Mouse (Mus musculus) limb, embryonic 14.5 days (tissue): ENCODE data around the gene Lamb2. TPM values are rescaled to one million over a fixed set of nuclear protein-coding genes. Genes with fewer than 3 reads are reported as not detected.

ENCODE experiments used
- ATAC-seq: fragments of 200-750 bp; cut with Nextera tagmentation; 2 replicates; pipeline ENCODE4 v1.8.0; 2017; ENCODE audit warnings: low read depth, moderate number of reproducible peaks, moderate TSS enrichment; ENCODE audit not compliant: low FRiP score
- DNase-seq: peaks from one replicate; pipeline ENCODE4 v3.0.0-alpha.2; 2015; ENCODE audit warnings: low spot score
- H3K27ac ChIP-seq: fragments of 300-500 bp; sonication (generic); replicated peaks from 2 replicates; pipeline ENCODE4 v1.5.1; 2014; ENCODE audit warnings: low read depth, mild to moderate bottlenecking, low read length, moderate library complexity, mixed read lengths
- H3K27me3 ChIP-seq: fragments of 300-500 bp; sonication (generic); 2 replicates; pipeline ENCODE4 v1.6.1; 2014; ENCODE audit warnings: low read length, mixed read lengths; ENCODE audit not compliant: control insufficient read depth, insufficient read depth
- H3K36me3 ChIP-seq: fragments of 300-500 bp; sonication (generic); 2 replicates; pipeline ENCODE4 v1.6.1; 2014; ENCODE audit warnings: mild to moderate bottlenecking, low read length, moderate library complexity, mixed read lengths; ENCODE audit not compliant: control insufficient read depth, insufficient read depth
- H3K4me1 ChIP-seq: fragments of 300-500 bp; sonication (generic); 2 replicates; pipeline ENCODE4 v1.6.1; 2014; ENCODE audit warnings: antibody characterized with exemption, low read length, mixed read lengths; ENCODE audit not compliant: control insufficient read depth, insufficient read depth
- H3K4me2 ChIP-seq: fragments of 300-500 bp; sonication (generic); replicated peaks from 2 replicates; pipeline ENCODE4 v1.6.1; 2014; ENCODE audit warnings: low read depth, mild to moderate bottlenecking, low read length, moderate library complexity; ENCODE audit not compliant: severe bottlenecking
- H3K4me3 ChIP-seq: fragments of 300-500 bp; sonication (generic); replicated peaks from 2 replicates; pipeline ENCODE4 v1.5.1; 2014; ENCODE audit warnings: low read length
- H3K9ac ChIP-seq: fragments of 300-500 bp; sonication (generic); 2 replicates; pipeline ENCODE4 v1.6.1; 2014; ENCODE audit warnings: mild to moderate bottlenecking, low read depth, low read length, moderate library complexity; ENCODE audit not compliant: severe bottlenecking
- H3K9me3 ChIP-seq: fragments of 300-500 bp; sonication (generic); 2 replicates; pipeline ENCODE4 v1.6.1; 2016; ENCODE audit warnings: low read length; ENCODE audit not compliant: control insufficient read depth
- POLR2A ChIP-seq: fragments of 200-500 bp; IDR thresholded peaks from 2 replicates; pipeline ENCODE4 v1.8.0; 2012; ENCODE audit warnings: inconsistent platforms, mild to moderate bottlenecking, moderate library complexity, borderline replicate concordance; ENCODE audit not compliant: insufficient read depth, insufficient read length; ENCODE audit errors: extremely low read depth
- WGBS: fragments of 180-500 bp; shearing (Covaris S2); extraction: QIAGEN DNeasy Blood & Tissue Kit; methylation state at CpG from one replicate; pipeline ENCODE4 v1.1.7; 2014; 5-methylcytosine and 5-hydroxymethylcytosine counted together
- polyA plus RNA-seq, 2 experiments: library from polyadenylated mRNA; depleted of rRNA in 1 of 2; stranded (reverse) in 1 of 2; unstranded in 1 of 2; fragments of >200 nt; fragmentation: Nextera tagmentation in 1 of 2; extraction: Ambion mirVana in 1 of 2; gene quantifications; 2 replicates each; pipeline versions ENCODE4 v1.2.1 to v1.2.3; 2012 to 2014

Gene Lamb2
- polyA plus RNA-seq, 2 experiments: 59.0 to 214 TPM

DNA sequence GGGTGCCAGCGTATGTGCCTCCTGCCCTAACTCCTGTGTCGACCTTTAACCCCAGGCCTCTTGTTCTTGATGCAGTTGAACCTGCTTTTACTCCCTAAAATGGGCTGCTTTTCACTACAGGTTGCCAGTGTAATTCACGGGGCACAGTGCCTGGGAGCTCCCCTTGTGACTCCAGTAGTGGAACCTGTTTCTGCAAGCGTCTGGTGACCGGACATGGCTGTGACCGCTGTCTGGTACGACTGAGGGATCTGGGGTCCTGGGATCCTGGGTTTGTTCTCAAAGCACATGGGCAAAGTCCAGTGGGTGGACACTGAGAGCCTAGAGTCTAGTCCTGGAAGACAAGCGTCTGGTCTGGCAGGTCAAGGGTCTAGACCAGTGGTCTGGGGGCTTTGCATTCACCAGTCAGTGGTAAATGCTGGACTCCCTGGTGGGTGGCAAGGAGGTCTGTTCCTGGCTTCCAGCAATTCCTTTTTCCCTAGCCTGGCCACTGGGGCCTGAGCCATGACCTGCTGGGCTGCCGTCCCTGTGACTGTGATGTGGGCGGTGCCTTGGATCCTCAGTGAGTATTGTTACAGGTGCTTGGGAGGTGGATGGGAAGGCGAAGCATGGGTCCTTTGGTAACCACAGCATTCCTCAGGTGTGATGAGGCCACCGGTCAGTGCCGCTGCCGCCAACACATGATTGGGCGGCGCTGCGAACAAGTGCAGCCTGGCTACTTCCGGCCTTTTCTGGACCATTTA is 3.7 kb downstream of the Lamb2 start:
- no peak overlapping the region for H3K9ac ChIP-seq
- no peaks in the 10 kb centered on the region for H3K9me3 ChIP-seq
- peaks cover 73% of the 10 kb centered on the region for H3K36me3 ChIP-seq
- ATAC-seq (no peak), DNase-seq (no peak)
- H3K27ac ChIP-seq: no peak overlapping the region
- H3K27me3 ChIP-seq: no peaks in the 10 kb centered on the region
- 92% methylated on average over 18 of the region's 18 CpGs for WGBS
- H3K4me1 ChIP-seq: peaks cover 14% of the 10 kb centered on the region
- H3K4me2 ChIP-seq: no peak overlapping the region
- no peak for TF ChIP-seq POLR2A
- H3K4me3 ChIP-seq: no peak overlapping the region

DNA sequence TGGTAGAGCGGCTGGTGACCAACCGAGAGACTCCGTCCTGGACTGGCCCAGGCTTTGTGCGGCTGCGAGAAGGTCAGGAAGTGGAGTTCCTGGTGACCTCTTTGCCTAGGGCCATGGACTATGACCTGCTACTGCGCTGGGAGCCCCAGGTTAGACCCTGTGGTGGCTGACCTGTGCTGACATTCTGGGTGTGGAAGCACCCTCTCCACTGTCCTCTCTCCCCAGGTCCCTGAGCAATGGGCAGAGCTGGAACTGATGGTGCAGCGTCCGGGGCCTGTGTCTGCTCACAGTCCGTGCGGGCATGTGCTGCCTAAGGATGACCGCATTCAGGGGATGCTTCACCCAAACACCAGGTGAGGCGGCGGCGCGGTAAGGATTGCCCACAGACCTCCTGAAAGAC is 4.5 kb downstream of the Lamb2 start:
- H3K4me2 ChIP-seq: no peak overlapping the region
- no peak for ATAC-seq
- DNase-seq: no peak
- H3K4me1 ChIP-seq: peaks cover 13% of the 10 kb centered on the region
- peaks cover 81% of the 10 kb centered on the region for H3K36me3 ChIP-seq
- H3K27ac ChIP-seq: no peak overlapping the region
- no peaks in the 10 kb centered on the region for H3K27me3 ChIP-seq
- WGBS: 96% methylated on average over 15 of the region's 15 CpGs
- H3K9me3 ChIP-seq: no peaks in the 10 kb centered on the region
- no peak overlapping the region for H3K9ac ChIP-seq
- TF ChIP-seq POLR2A: no peak
- H3K4me3 ChIP-seq: no peak overlapping the region

DNA sequence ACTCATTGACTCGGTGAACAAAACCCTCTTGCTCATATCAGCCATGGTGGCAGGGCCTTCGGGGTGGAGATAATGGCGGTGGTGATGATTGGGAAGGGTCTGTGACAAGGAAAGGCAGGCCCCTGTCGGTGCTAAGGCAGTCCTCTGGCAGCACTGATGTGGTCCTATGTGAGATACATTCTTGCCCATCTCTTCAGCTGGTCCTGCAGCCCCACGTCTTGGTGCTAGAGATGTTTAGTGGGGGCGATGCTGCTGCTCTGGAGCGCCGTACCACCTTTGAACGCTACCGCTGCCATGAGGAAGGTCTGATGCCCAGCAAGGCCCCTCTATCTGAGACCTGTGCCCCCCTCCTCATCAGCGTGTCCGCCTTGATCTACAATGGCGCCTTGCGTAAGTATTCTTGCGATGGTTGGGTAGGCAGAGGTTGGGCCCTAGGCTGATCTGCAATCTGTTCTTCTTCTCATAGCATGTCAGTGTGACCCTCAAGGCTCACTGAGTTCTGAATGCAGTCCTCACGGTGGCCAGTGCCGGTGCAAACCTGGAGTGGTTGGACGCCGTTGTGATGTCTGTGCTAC is 5.9 kb downstream of the Lamb2 start:
- H3K4me1 ChIP-seq: peaks cover 9% of the 10 kb centered on the region
- DNase-seq (no peak), ATAC-seq (no peak)
- no peak overlapping the region for H3K27ac ChIP-seq
- no peak for TF ChIP-seq POLR2A
- no peaks in the 10 kb centered on the region for H3K9me3 ChIP-seq
- no peak overlapping the region for H3K4me3 ChIP-seq
- H3K36me3 ChIP-seq: peaks cover 91% of the 10 kb centered on the region
- H3K4me2 ChIP-seq: no peak overlapping the region
- 93% methylated on average over 19 of the region's 19 CpGs for WGBS
- no peak overlapping the region for H3K9ac ChIP-seq
- no peaks in the 10 kb centered on the region for H3K27me3 ChIP-seq

DNA sequence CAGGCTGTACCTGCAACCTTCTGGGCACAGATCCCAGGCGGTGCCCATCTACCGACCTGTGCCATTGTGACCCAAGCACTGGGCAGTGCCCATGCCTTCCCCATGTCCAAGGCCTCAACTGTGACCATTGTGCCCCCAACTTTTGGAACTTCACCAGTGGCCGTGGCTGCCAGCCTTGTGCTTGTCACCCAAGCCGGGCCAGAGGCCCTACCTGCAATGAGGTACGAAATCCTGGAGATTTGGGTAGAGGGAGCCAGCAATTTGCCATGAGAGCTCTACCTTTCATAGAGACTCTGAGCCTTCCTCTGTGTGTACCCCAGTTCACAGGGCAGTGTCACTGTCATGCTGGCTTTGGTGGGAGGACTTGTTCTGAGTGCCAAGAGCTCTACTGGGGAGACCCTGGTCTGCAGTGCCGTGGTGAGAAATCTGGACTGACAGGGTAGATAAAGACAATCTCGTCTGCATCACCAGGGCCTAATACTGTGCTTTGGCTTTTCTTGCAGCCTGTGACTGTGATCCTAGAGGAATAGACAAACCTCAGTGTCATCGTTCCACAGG is 7.5 kb downstream of the Lamb2 start:
- no peak overlapping the region for H3K4me3 ChIP-seq
- no peak overlapping the region for H3K4me2 ChIP-seq
- no peak overlapping the region for H3K27ac ChIP-seq
- no peak for DNase-seq
- ATAC-seq: no peak
- H3K36me3 ChIP-seq: peaks cover 83% of the 10 kb centered on the region
- WGBS: 97% methylated on average over 8 of the region's 8 CpGs
- no peaks in the 10 kb centered on the region for H3K27me3 ChIP-seq
- peaks cover 9% of the 10 kb centered on the region for H3K4me1 ChIP-seq
- H3K9ac ChIP-seq: no peak overlapping the region
- no peaks in the 10 kb centered on the region for H3K9me3 ChIP-seq
- no peak for TF ChIP-seq POLR2A

DNA sequence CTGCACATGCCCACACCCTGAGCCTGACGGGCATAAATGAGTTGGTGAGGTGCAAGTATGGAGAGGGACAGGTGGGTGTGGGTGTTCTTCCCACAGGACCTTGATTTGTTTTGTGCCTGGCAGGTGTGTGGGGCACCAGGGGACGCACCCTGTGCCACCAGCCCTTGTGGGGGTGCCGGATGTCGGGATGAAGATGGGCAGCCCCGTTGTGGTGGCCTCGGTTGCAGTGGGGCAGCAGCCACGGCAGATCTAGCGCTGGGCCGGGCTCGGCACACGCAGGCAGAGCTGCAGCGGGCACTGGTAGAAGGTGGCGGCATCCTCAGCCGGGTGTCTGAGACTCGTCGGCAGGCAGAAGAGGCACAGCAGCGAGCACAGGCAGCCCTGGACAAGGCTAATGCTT is 8.9 kb downstream of the Lamb2 start:
- Histone ChIP-seq H3K9me3 (no peaks in the 10 kb centered on the region), H3K4me2 (no peak overlapping the region), H3K4me1 (peaks cover 12% of the 10 kb centered on the region), H3K4me3 (no peak overlapping the region), H3K9ac (no peak overlapping the region), H3K27me3 (no peaks in the 10 kb centered on the region), H3K27ac (no peak overlapping the region), H3K36me3 (peaks cover 83% of the 10 kb centered on the region)
- WGBS: 96% methylated on average over 17 of the region's 17 CpGs
- no peak for TF ChIP-seq POLR2A
- no peak for DNase-seq
- no peak for ATAC-seq
